14 mouse cellular contexts compared by ENCODE assay signal in the genomic region with DNA sequence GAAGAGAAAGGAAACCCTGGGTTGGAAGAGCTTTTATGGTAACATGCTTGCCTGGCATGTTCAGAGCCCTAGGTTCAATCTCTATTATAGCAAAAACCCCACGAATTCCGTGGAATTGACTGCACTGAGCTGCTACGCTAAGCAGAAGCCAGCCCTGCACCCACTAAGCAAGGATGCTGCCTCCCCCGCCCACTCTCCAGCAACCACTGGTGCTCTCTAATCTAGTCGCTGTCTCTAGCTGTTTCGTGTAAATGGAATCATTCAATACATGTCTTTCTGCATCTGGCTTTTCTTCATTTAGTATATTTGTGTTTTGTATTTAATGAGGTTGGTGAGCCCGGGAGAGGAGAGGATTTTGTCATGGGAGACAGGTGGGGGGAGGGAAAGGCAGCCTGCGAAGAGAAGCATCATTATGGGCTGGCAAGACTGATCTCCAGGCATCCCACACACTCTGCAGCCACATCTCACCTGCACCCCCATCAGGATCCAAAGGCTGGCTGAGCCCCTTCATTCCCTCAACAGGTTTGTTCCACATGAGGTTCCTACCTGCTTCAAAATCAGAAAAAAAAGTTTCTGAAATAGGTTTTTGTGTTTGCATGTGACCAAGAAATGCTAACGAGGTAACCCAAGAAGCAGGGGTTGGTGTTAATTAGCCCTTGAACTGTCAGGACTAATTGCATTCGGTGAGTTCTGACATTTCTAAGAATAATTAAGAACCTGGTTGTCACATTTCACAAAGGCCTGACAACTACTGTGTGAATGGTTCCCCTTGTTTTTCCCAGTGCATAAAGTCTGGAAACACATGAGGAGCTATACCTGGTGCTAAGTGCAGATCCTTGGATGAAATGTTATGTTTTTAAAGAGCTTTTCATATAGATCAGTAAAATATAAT.
DNase-seq lines count a peak whose midpoint lies in the region; ATAC-seq lines count a peak whose summit lies in the region.
"Had no signal": no experiment of that assay in that cellular context is flagged by ENCODE, and none has a peak within 500 bp of the region (broad histone marks: within the 10 kb centered on the region; RNA-seq: fewer than 3 reads in every experiment).

No protein-coding gene starts in this region.

- no peaks in the 10 kb centered on the region for H3K27me3 ChIP-seq in midbrain, embryonic 14.5 days (ENCODE audit: control insufficient read depth, insufficient read depth, low read length)
- no peaks in the 10 kb centered on the region for H3K27me3 ChIP-seq in midbrain, embryonic 16.5 days (ENCODE audit: control insufficient read depth, insufficient read depth, low read depth, low read length)
- H3K27me3 ChIP-seq in forebrain, embryonic 15.5 days: no peaks in the 10 kb centered on the region
- no peaks in the 10 kb centered on the region for H3K27me3 ChIP-seq in heart, embryonic 11.5 days (ENCODE audit: control insufficient read depth, insufficient read depth, low read length)
- H3K27me3 ChIP-seq: heart, embryonic 13.5 days had no signal

- no peak overlapping the region for H3K4me3 ChIP-seq in midbrain, embryonic 14.5 days (replicated peaks; ENCODE audit: low read depth, low read length)
- no peak overlapping the region for H3K4me3 ChIP-seq in midbrain, embryonic 16.5 days (ENCODE audit: low read depth, low read length)
- H3K4me3 ChIP-seq in forebrain, embryonic 15.5 days: no peak overlapping the region
- H3K4me3 ChIP-seq in heart, embryonic 11.5 days (ENCODE audit: low read depth, low read length): no peak overlapping the region
- H3K4me3 ChIP-seq: heart, embryonic 13.5 days had no signal

- H3K27ac ChIP-seq in midbrain, embryonic 14.5 days (replicated peaks; ENCODE audit: low read depth, low read length): peak overlapping the region; percentile 32; the same call in 1 of the 2 replicates
- no peak overlapping the region; the same call in 1 of the 2 replicates for H3K27ac ChIP-seq in midbrain, embryonic 16.5 days (ENCODE audit: low read length)
- peak overlapping the region; percentile 56 for H3K27ac ChIP-seq in forebrain, embryonic 15.5 days (replicated peaks)
- no peak overlapping the region for H3K27ac ChIP-seq in heart, embryonic 11.5 days (ENCODE audit: low read depth, low read length)
- H3K27ac ChIP-seq: heart, embryonic 13.5 days had no signal

- H3K9me3 ChIP-seq in midbrain, embryonic 14.5 days (ENCODE audit: control insufficient read depth, low read length): no peaks in the 10 kb centered on the region; the same call in 1 of the 2 replicates
- peaks cover 5% of the 10 kb centered on the region for H3K9me3 ChIP-seq in midbrain, embryonic 16.5 days (replicated peaks; ENCODE audit: control insufficient read depth, low read length, poor library complexity, severe bottlenecking)
- no peaks in the 10 kb centered on the region for H3K9me3 ChIP-seq in forebrain, embryonic 15.5 days
- H3K9me3 ChIP-seq in heart, embryonic 11.5 days (replicated peaks; ENCODE audit: control insufficient read depth, low read length): no peaks in the 10 kb centered on the region

- no peak overlapping the region for H3K9ac ChIP-seq in midbrain, embryonic 14.5 days (replicated peaks; ENCODE audit: low read length)
- H3K9ac ChIP-seq in midbrain, embryonic 16.5 days (ENCODE audit: low read depth, low read length): no peak overlapping the region
- H3K9ac ChIP-seq in forebrain, embryonic 15.5 days (replicated peaks): no peak overlapping the region
- H3K9ac ChIP-seq in heart, embryonic 11.5 days (ENCODE audit: low read depth, low read length): no peak overlapping the region
- H3K9ac ChIP-seq: heart, embryonic 13.5 days; lung, embryonic 14.5 days had no signal

- H3K4me2 ChIP-seq in midbrain, embryonic 14.5 days (ENCODE audit: low read length): no peak overlapping the region
- no peak overlapping the region for H3K4me2 ChIP-seq in midbrain, embryonic 16.5 days (ENCODE audit: low read length)
- H3K4me2 ChIP-seq in forebrain, embryonic 15.5 days (replicated peaks): no peak overlapping the region
- no peak overlapping the region for H3K4me2 ChIP-seq in heart, embryonic 11.5 days
- H3K4me2 ChIP-seq: heart, embryonic 13.5 days; lung, embryonic 14.5 days had no signal

- DNase-seq in midbrain, embryonic 14.5 days: peak; percentile 57
- peak; percentile 32 for DNase-seq in induced T-regulatory cell, adult 2 months (ENCODE audit: low read depth)
- DNase-seq in right cerebral cortex, postnatal 36 days (ENCODE audit: low spot score in 2 of 2): peak; percentile 20 to 37
- DNase-seq in adrenal gland, adult (ENCODE audit: inconsistent age in 2 of 2, low spot score in 1 of 2): no peak
- DNase-seq: cerebellum, adult 8-10 months; embryo, embryonic 11 days; gastrocnemius, postnatal 14 days; kidney, postnatal 4 days; lung, embryonic 14.5 days had no signal

- WGBS in midbrain, embryonic 14.5 days: 49% methylated on average over 10 of the region's 10 CpGs
- 40% methylated on average over 10 of the region's 10 CpGs for WGBS in midbrain, embryonic 16.5 days
- WGBS in forebrain, embryonic 15.5 days: 13% methylated on average over 10 of the region's 10 CpGs
- WGBS in heart, embryonic 11.5 days (ENCODE audit: insufficient replicate concordance): 58% methylated on average over 10 of the region's 10 CpGs

- no peak for ATAC-seq in midbrain, embryonic 14.5 days (ENCODE audit: low FRiP score, low TSS enrichment)
- no peak for ATAC-seq in midbrain, embryonic 16.5 days
- no peak for ATAC-seq in forebrain, embryonic 15.5 days (replicated peaks)
- no peak for ATAC-seq in heart, embryonic 11.5 days (replicated peaks; ENCODE audit: insufficient number of reproducible peaks, low FRiP score, low TSS enrichment)
- ATAC-seq: intestine, embryonic 16.5 days had no signal

- no peaks in the 10 kb centered on the region for H3K36me3 ChIP-seq in midbrain, embryonic 14.5 days (ENCODE audit: control insufficient read depth, insufficient read depth, low read length)
- no peaks in the 10 kb centered on the region for H3K36me3 ChIP-seq in midbrain, embryonic 16.5 days (ENCODE audit: control insufficient read depth, insufficient read depth, low read length)
- no peaks in the 10 kb centered on the region for H3K36me3 ChIP-seq in forebrain, embryonic 15.5 days
- H3K36me3 ChIP-seq in heart, embryonic 11.5 days (ENCODE audit: control insufficient read depth, insufficient read depth, low read length): no peaks in the 10 kb centered on the region
- H3K36me3 ChIP-seq: heart, embryonic 13.5 days had no signal

- H3K4me1 ChIP-seq in midbrain, embryonic 14.5 days (ENCODE audit: control insufficient read depth, insufficient read depth, low read length): peaks cover 12% of the 10 kb centered on the region
- peaks cover 15% of the 10 kb centered on the region for H3K4me1 ChIP-seq in midbrain, embryonic 16.5 days (ENCODE audit: control insufficient read depth, insufficient read depth, low read length)
- peaks cover 34% of the 10 kb centered on the region for H3K4me1 ChIP-seq in forebrain, embryonic 15.5 days
- H3K4me1 ChIP-seq in heart, embryonic 11.5 days (ENCODE audit: control insufficient read depth, insufficient read depth, low read length): no peaks in the 10 kb centered on the region

Comparison
In these comparisons a context has a peak if more than half of its experiments do, and no peak if none do; other contexts are left out.
1. H3K27ac ChIP-seq: peak in midbrain, embryonic 14.5 days (single experiment) and forebrain, embryonic 15.5 days (single experiment); none in midbrain, embryonic 16.5 days (single experiment) and heart, embryonic 11.5 days (single experiment).
2. DNase-seq: peak in midbrain, embryonic 14.5 days (single experiment), induced T-regulatory cell, adult 2 months (single experiment) and right cerebral cortex, postnatal 36 days (2 of 2); none in adrenal gland, adult (0 of 2).